28 mouse cellular contexts compared by ENCODE assay signal in genomic region chr9:100682285-100682684, GRCm38 (mm10).
"Had no signal": no experiment of that assay in that cellular context is flagged by ENCODE, and none has a peak within 500 bp of the region (broad histone marks: within the 10 kb centered on the region; RNA-seq: fewer than 3 reads in every experiment).

No protein-coding gene starts in this region.

- H3K27ac ChIP-seq: embryonic facial prominence, embryonic 10.5 days; embryonic facial prominence, embryonic 12.5 days; embryonic facial prominence, embryonic 13.5 days; embryonic facial prominence, embryonic 15.5 days; forebrain, embryonic 10.5 days; forebrain, embryonic 12.5 days; forebrain, embryonic 13.5 days; forebrain, embryonic 15.5 days; gastrocnemius, adult 2 months had no signal

- H3K36me3 ChIP-seq: embryonic facial prominence, embryonic 10.5 days; embryonic facial prominence, embryonic 12.5 days; embryonic facial prominence, embryonic 13.5 days; embryonic facial prominence, embryonic 15.5 days; forebrain, embryonic 10.5 days; forebrain, embryonic 12.5 days; forebrain, embryonic 15.5 days had no signal

- H3K4me2 ChIP-seq: embryonic facial prominence, embryonic 12.5 days; embryonic facial prominence, embryonic 13.5 days; embryonic facial prominence, embryonic 15.5 days; forebrain, embryonic 12.5 days; forebrain, embryonic 13.5 days; forebrain, embryonic 15.5 days had no signal

- H3K9ac ChIP-seq: embryonic facial prominence, embryonic 12.5 days; embryonic facial prominence, embryonic 13.5 days; embryonic facial prominence, embryonic 15.5 days; forebrain, embryonic 12.5 days; forebrain, embryonic 13.5 days; forebrain, embryonic 15.5 days; forebrain, postnatal 0 days had no signal

- H3K4me3 ChIP-seq: embryonic facial prominence, embryonic 10.5 days; embryonic facial prominence, embryonic 12.5 days; embryonic facial prominence, embryonic 13.5 days; embryonic facial prominence, embryonic 15.5 days; erythroblast, embryonic 14.5 days; forebrain, embryonic 10.5 days; forebrain, embryonic 12.5 days; forebrain, embryonic 13.5 days; forebrain, embryonic 15.5 days; gastrocnemius, adult 2 months had no signal

- DNase-seq: cerebellum, adult 2 months; cerebellum, adult 8-10 months; cerebellum, adult 9-10 months; cerebellum, adult 9-11 months; cerebellum, postnatal 10 days; cerebellum, postnatal 14 days; cerebellum, postnatal 25 days; cerebellum, postnatal 36 days; embryo, embryonic 11 days; forebrain, postnatal 0 days; gastrocnemius, adult 2 months; gastrocnemius, postnatal 10 days; gastrocnemius, postnatal 14 days; gastrocnemius, postnatal 25 days; gastrocnemius, postnatal 36 days; heart, adult 11 months; heart, adult 18-20 months had no signal

- H3K4me1 ChIP-seq: embryonic facial prominence, embryonic 12.5 days; embryonic facial prominence, embryonic 13.5 days; embryonic facial prominence, embryonic 15.5 days had no signal

- ATAC-seq: forebrain, embryonic 13.5 days; forebrain, embryonic 14.5 days; forebrain, embryonic 15.5 days; forebrain, embryonic 16.5 days; forebrain, postnatal 0 days had no signal

- H3K27me3 ChIP-seq: embryonic facial prominence, embryonic 12.5 days; embryonic facial prominence, embryonic 13.5 days; embryonic facial prominence, embryonic 15.5 days; forebrain, embryonic 12.5 days; forebrain, embryonic 13.5 days; forebrain, embryonic 15.5 days had no signal

- H3K9me3 ChIP-seq: embryonic facial prominence, embryonic 10.5 days; embryonic facial prominence, embryonic 12.5 days; embryonic facial prominence, embryonic 13.5 days; embryonic facial prominence, embryonic 15.5 days; forebrain, embryonic 10.5 days; forebrain, embryonic 12.5 days; forebrain, embryonic 13.5 days; forebrain, embryonic 15.5 days had no signal
